In the genomic region with DNA sequence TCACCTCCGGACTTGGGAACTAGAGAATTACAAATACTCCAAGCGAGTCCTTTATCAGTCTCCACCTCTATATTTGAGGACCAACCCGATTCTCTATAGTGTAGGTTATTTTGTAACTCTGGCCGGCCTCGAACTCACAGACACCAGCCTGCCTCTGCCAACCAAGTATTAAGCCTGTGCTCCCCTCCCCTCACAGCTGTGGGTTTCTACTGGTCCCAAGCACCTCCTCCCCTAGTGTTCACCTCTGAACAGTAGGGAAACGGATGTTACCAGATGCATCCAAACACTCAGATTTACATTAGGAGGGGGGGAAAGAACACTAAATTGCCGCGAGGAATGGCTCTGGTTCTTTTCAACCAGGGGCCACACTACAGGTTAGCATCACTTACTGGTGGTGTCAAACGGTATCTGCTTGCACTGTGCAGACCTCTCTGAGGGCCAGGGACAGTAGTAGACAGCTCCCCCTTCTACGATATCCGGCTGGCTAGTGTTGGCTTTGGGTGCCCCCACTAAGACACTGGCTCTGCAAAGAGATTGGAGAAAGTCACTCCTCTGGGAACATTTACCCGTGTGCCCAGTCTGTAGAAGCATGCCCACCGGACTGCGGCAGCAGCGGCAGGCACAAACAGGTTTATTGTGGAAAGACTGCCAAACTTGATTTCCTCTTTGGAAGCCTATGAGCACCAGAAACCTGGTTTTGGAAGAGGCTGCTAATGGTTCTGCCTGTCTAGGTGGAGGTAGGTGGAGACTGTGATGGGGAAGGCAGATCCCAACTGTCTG, we compare ENCODE assay signal across 8 mouse cellular contexts. TPM values are rescaled to one million over a fixed set of nuclear protein-coding genes. Genes with fewer than 3 reads are reported as not detected.
DNase-seq lines count a peak whose midpoint lies in the region; ATAC-seq lines count a peak whose summit lies in the region.

No protein-coding gene starts in this region.

- H3K4me2 ChIP-seq in hindbrain, embryonic 14.5 days (replicated peaks) = peak overlapping the region; percentile 87
- peak overlapping the region; percentile 81; the same call in 1 of the 2 replicates for H3K4me2 ChIP-seq in liver, embryonic 15.5 days

- H3K27me3 ChIP-seq in hindbrain, embryonic 14.5 days (ENCODE audit: control insufficient read depth, insufficient read depth, low read length) = peaks cover 13% of the 10 kb centered on the region
- H3K27me3 ChIP-seq in liver, embryonic 15.5 days = peaks cover 42% of the 10 kb centered on the region

- DNase-seq in frontal cortex, postnatal 14 days (ENCODE audit: low spot score in 2 of 2) = no peak
- peak; percentile 28 for DNase-seq in ZHBTc4 (ENCODE audit: low read depth, low spot score)
- no peak for DNase-seq in hindbrain, embryonic 14.5 days (ENCODE audit: low spot score)
- DNase-seq in adrenal gland, postnatal 10 days = no peak
- DNase-seq in urinary bladder, postnatal 25 days (ENCODE audit: low spot score) = no peak
- no peak for DNase-seq in gastrocnemius, postnatal 4 days (ENCODE audit: low spot score in 2 of 2)

- H3K27ac ChIP-seq in hindbrain, embryonic 14.5 days = no peak overlapping the region
- H3K27ac ChIP-seq in liver, embryonic 15.5 days (replicated peaks) = no peak overlapping the region

- H3K4me3 ChIP-seq in hindbrain, embryonic 14.5 days (replicated peaks; ENCODE audit: low read length) = peak overlapping the region; percentile 65
- peak overlapping the region; percentile 55; the same call in 1 of the 2 replicates for H3K4me3 ChIP-seq in liver, embryonic 15.5 days (replicated peaks)

- H3K9ac ChIP-seq in hindbrain, embryonic 14.5 days = peak overlapping the region; percentile 69; the same call in 1 of the 2 replicates
- H3K9ac ChIP-seq in liver, embryonic 15.5 days = no peak overlapping the region

- H3K9me3 ChIP-seq in hindbrain, embryonic 14.5 days (ENCODE audit: control insufficient read depth, low read length) = no peaks in the 10 kb centered on the region
- H3K9me3 ChIP-seq in liver, embryonic 15.5 days (replicated peaks) = no peaks in the 10 kb centered on the region

- WGBS in hindbrain, embryonic 14.5 days = 75% methylated on average over 15 of the region's 15 CpGs
- WGBS in liver, embryonic 15.5 days (ENCODE audit: insufficient replicate concordance) = 61% methylated on average over 15 of the region's 15 CpGs

- H3K4me1 ChIP-seq in hindbrain, embryonic 14.5 days (replicated peaks; ENCODE audit: control insufficient read depth, insufficient read depth, low read length) = no peaks in the 10 kb centered on the region
- H3K4me1 ChIP-seq in liver, embryonic 15.5 days (replicated peaks) = peaks cover 6% of the 10 kb centered on the region; the same call in 1 of the 2 replicates

- ATAC-seq in frontal cortex, adult (ENCODE audit: low TSS enrichment) = peak; percentile 54
- no peak; the same call in 1 of the 2 replicates for ATAC-seq in hindbrain, embryonic 14.5 days (ENCODE audit: low FRiP score)
- no peak for ATAC-seq in liver, embryonic 15.5 days (ENCODE audit: insufficient read depth)

- H3K36me3 ChIP-seq in hindbrain, embryonic 14.5 days (replicated peaks; ENCODE audit: control insufficient read depth, insufficient read depth) = no peaks in the 10 kb centered on the region
- H3K36me3 ChIP-seq in liver, embryonic 15.5 days (replicated peaks) = no peaks in the 10 kb centered on the region

RNA-seq across cellular contexts. Expression of a gene that starts 1.1 kb away (rescaled TPM):
- polyA plus RNA-seq in hindbrain, embryonic 14.5 days (2014; fragmentation: Nextera tagmentation; extraction: Ambion mirVana) = 4.1 and 5.3 TPM in 2 replicates
- polyA plus RNA-seq in liver, embryonic 15.5 days (2015; fragmentation: Nextera tagmentation; extraction: Ambion mirVana) = 2.1 and 2.2 TPM in 2 replicates
- 10 to 100 TPM; 21.7 to 24.1 TPM for total RNA-seq in adrenal gland, postnatal 10 days (2021)
- 10 to 100 TPM; 11.3 to 13.1 TPM for total RNA-seq in gastrocnemius, postnatal 4 days (2021)
